Mouse (Mus musculus): Measurements from ENCODE around the gene Map3k21. TPM values are rescaled to one million over a fixed set of nuclear protein-coding genes. Genes with fewer than 3 reads are reported as not detected.

Gene Map3k21
- polyA plus RNA-seq, 1 experiment from 2014 or later: 0.11 TPM

GRCm38 (mm10) chr8:125984140-125984539 is 73.9 kb downstream of the Map3k21 start:
- no peak overlapping the region for H3K27ac ChIP-seq
- H3K9ac ChIP-seq: no peak overlapping the region
- H3K27me3 ChIP-seq: 0 out of 2 replicates have a peak, but pooled peaks cover 3% of the 10 kb centered on the region
- WGBS: 92% methylated on average over 4 of the region's 4 CpGs
- H3K4me3 ChIP-seq: no peak overlapping the region
- no peak overlapping the region for H3K4me2 ChIP-seq (replicated peaks)
- H3K4me1 ChIP-seq: no peaks in the 10 kb centered on the region
- H3K36me3 ChIP-seq: no peaks in the 10 kb centered on the region
- no peaks in the 10 kb centered on the region for H3K9me3 ChIP-seq
- ATAC-seq (ENCODE audit: low FRiP score, low read depth): no peak

DNA sequence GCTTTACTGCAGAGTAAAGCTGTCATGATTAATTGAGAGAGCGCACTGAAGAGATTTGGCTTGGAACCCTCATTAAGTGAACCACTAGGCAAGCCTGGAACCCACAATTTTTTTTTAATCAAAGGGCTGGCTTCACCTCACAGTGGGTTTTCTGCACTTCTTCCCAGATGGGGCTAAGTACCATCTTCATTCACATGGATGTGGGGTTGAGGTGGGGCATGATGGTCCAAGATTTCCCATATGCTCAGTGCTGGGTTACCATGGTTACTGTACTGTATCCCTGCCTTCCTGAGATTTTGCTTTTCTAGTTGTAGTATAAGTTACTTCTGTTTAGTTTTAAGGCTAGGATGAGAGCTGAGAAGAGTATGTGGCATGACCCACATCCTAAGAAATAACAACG is 75.1 kb downstream of the Map3k21 start:
- Histone ChIP-seq H3K4me3 (no peak overlapping the region), H3K9ac (no peak overlapping the region), H3K36me3 (no peaks in the 10 kb centered on the region), H3K9me3 (no peaks in the 10 kb centered on the region), H3K4me2 (replicated peaks) (no peak overlapping the region), H3K4me1 (no peaks in the 10 kb centered on the region), H3K27me3 (peaks cover 11% of the 10 kb centered on the region; the same call in 1 of the 2 replicates), H3K27ac (no peak overlapping the region)
- no peak for ATAC-seq (ENCODE audit: low FRiP score, low read depth)
- 94% methylated on average over 2 of the region's 2 CpGs for WGBS

DNA sequence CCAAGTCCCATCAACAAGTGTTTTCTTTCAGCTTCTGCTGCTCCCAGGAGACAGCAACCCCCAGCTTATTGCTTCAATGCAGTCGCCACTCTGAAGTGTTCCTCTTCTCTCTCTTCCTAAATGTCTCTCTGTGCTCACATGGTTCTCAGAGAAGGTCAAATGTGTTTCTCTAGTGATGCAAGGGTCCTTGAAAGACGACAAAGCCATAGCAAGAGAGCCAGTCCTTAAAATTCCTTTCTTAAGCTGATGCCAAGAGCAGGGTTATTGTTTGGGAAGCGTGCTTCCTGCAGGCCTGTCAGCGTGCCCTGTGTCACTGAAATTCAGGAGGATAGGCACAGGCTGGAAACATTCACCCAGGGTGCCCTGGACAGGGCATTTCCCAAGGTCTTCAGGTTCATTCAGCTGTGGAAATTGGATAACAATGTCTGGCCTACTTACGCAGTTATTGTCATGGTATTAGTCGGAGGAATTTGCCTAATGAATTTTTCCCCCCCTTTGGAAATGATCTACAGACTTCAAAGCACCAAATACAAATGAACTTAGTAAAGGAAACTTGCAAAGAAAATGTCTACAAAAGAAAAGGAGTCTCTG is 76.8 kb downstream of the Map3k21 start:
- Histone ChIP-seq H3K4me2 (replicated peaks) (no peak overlapping the region), H3K9me3 (no peaks in the 10 kb centered on the region), H3K4me3 (no peak overlapping the region), H3K27ac (no peak overlapping the region), H3K27me3 (peaks cover 22% of the 10 kb centered on the region), H3K9ac (no peak overlapping the region), H3K4me1 (no peaks in the 10 kb centered on the region), H3K36me3 (no peaks in the 10 kb centered on the region)
- 68% methylated on average over 6 of the region's 6 CpGs for WGBS
- ATAC-seq (ENCODE audit: low FRiP score, low read depth): no peak

- H3K4me3 ChIP-seq: no peak overlapping the region
- H3K4me1 ChIP-seq: no peaks in the 10 kb centered on the region
- H3K36me3 ChIP-seq: no peaks in the 10 kb centered on the region
- no peaks in the 10 kb centered on the region for H3K9me3 ChIP-seq
- H3K4me2 ChIP-seq (replicated peaks): no peak overlapping the region
- no peak overlapping the region for H3K9ac ChIP-seq
- no peak overlapping the region for H3K27ac ChIP-seq
- 57% methylated on average over 2 of the region's 2 CpGs for WGBS
- no peak for ATAC-seq (ENCODE audit: low FRiP score, low read depth)
- H3K27me3 ChIP-seq: peaks cover 28% of the 10 kb centered on the region
Measured at GRCm38 (mm10) chr8:125987996-125988395, 77.7 kb downstream of the Map3k21 start.

DNA sequence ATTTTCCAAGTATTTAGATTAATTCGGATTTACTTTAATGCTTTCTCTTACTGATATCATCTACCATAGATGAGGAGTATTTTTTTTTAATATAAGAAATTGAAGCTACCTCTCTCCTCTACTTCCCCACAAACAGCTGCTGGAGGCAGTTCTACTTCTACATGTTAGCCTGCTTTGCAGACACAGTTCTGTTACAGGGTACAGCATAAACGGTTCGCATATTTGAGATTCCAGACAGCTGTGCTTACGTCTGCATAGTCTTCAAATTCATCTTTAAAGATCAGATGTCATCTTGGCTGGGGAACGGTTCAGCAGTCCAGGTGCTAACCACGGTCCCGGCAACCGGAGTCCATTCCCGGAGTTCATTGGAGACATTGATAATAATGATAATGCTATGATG is 83.4 kb downstream of the Map3k21 start:
- no peak for ATAC-seq (ENCODE audit: low FRiP score, low read depth)
- Histone ChIP-seq H3K27ac (no peak overlapping the region), H3K9ac (no peak overlapping the region), H3K9me3 (no peaks in the 10 kb centered on the region), H3K4me1 (peaks cover 43% of the 10 kb centered on the region), H3K4me3 (no peak overlapping the region), H3K4me2 (replicated peaks) (no peak overlapping the region), H3K27me3 (peaks cover 61% of the 10 kb centered on the region), H3K36me3 (no peaks in the 10 kb centered on the region)
- WGBS: 52% methylated on average over 9 of the region's 9 CpGs

DNA sequence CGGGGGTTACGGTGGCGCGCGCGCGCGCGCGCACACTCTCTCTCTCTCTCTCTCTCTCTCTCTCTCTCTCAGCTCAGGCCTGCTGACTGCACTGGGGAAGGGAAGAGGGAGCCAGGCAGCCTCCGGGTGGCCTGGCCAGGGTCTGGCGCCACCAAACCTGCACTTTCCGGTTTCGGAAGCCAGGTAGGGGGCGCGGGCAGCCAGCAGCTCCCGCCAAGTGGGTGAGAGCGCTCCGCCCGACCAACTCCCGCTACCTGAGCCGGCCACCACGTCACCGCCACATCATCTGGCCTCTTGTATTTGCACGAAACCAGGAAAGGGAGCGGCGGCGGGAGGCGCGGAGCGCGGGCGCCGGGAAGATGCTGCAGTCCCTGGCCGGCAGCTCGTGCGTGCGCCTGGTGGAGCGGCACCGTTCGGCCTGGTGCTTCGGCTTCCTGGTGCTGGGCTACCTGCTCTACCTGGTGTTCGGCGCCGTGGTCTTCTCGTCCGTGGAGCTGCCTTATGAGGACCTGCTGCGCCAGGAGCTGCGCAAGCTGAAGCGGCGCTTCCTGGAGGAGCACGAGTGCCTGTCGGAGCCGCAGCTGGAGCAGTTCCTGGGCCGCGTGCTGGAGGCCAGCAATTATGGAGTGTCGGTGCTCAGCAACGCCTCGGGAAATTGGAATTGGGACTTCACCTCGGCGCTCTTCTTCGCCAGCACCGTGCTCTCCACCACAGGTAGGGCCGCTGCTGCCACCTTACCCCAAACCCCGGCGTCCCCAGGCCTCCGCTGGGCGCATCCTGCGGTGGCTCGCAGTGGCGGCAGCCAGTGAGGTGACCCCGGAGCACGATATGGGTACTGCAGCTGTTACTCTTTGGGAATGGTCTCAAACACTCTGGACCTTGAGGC is 85.1 kb downstream of the Map3k21 start, which contains the start of gene Kcnk1:
TSS of gene Kcnk1 (plus strand) at position 70 of the 886 bp plus-strand sequence.
- Histone ChIP-seq H3K9me3 (no peaks in the 10 kb centered on the region), H3K36me3 (no peaks in the 10 kb centered on the region), H3K4me2 (replicated peaks) (peak within 1 kb of the TSS; percentile 89), H3K4me1 (peaks cover 53% of the 10 kb centered on the region), H3K4me3 (peak within 1 kb of the TSS; percentile 68), H3K27ac (peak within 1 kb of the TSS; percentile 76), H3K27me3 (peaks cover 53% of the 10 kb centered on the region), H3K9ac (peak within 1 kb of the TSS; percentile 79)
- WGBS: under 1% methylated on average over 73 of the region's 73 CpGs
- ATAC-seq (ENCODE audit: low FRiP score, low read depth): peak; percentile 67

DNA sequence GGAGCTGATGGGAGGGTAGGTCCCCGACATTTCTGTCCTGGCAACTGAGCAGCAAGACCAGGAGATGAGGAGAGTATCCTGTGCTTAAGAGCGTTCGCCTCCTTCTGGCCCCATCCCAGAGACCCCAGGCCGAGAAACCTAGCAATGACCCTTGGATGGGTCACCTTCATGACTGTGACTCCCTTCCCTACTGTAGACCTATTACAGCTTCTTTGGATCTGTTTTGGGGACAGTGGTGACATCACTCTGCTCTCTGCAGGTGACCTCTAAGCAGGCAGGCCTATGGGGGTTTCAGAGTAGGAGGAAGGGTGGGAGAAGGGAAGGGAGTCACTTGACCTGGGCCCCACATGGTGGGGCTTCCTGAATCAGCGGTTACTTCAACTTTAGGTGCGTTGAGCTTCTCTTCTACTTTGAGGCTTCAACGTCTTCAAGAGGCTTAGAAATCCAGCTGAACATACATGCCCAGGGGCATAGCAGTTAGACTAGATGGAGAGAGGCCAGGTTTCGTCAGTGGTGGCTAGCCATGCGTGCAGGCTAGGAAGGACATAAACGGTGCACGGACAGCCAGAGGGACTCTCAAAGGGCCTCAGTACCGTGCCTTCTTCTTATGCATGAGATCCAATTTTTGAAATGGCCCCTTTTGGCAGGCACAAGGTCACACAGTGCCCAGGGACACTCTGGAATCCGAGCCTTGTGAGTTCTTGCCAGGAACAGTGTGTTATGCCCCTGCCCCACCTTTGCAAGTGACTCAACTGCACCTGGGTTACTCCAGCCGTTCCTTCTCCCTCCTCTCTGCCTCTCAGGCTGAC is 86.0 kb downstream of the Map3k21 start:
- peaks cover 48% of the 10 kb centered on the region for H3K27me3 ChIP-seq
- peak overlapping the region; percentile 89 for H3K4me2 ChIP-seq (replicated peaks)
- WGBS: 16% methylated on average over 14 of the region's 14 CpGs
- no peak overlapping the region for H3K27ac ChIP-seq
- H3K9ac ChIP-seq: peak overlapping the region; percentile 79
- no peaks in the 10 kb centered on the region for H3K9me3 ChIP-seq
- peak; percentile 1; the same call in 1 of the 2 replicates for ATAC-seq (ENCODE audit: low FRiP score, low read depth)
- no peaks in the 10 kb centered on the region for H3K36me3 ChIP-seq
- peak overlapping the region; percentile 68 for H3K4me3 ChIP-seq
- peaks cover 53% of the 10 kb centered on the region for H3K4me1 ChIP-seq

DNA sequence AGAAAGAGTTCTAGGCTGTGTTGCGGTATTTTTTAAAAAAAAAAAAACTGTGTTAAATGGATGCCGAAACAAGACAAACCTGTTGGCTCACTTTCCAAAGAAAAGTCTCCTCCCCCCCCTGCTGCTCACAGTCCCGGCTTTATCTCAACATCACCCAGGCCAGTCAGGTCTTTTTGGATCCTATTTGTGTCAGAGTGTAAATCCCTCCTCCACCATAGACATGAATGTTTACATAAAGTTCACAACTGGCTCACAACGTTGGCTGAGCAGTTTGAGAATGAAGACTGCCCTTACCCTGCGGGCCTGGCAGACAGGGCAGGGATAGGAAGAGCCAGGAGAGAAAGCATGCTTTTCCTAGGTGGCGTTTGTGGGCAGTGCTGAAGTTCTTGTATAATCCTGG is 86.7 kb downstream of the Map3k21 start:
- Histone ChIP-seq H3K4me1 (peaks cover 53% of the 10 kb centered on the region), H3K9ac (0 out of 2 replicates have a peak overlapping the region, but pooled peaks have one; percentile 79), H3K9me3 (no peaks in the 10 kb centered on the region), H3K27me3 (peaks cover 42% of the 10 kb centered on the region), H3K36me3 (no peaks in the 10 kb centered on the region), H3K27ac (no peak overlapping the region), H3K4me3 (peak overlapping the region; percentile 68), H3K4me2 (replicated peaks) (peak overlapping the region; percentile 89)
- 39% methylated on average over 6 of the region's 6 CpGs for WGBS
- no peak for ATAC-seq (ENCODE audit: low FRiP score, low read depth)

Other genes starting within 250 kb of the Map3k21 start
- 6.4 and 6.7 TPM in 2 replicates for gene Map10, start 240.6 kb upstream of the Map3k21 start, polyA plus RNA-seq (2015; fragmentation: Nextera tagmentation; extraction: Ambion mirVana)
- 29.8 and 32.6 TPM in 2 replicates for gene Ntpcr, start 180.5 kb upstream of the Map3k21 start, polyA plus RNA-seq (2015; fragmentation: Nextera tagmentation; extraction: Ambion mirVana)
- gene Pcnx2, start 12.1 kb upstream of the Map3k21 start, polyA plus RNA-seq (2015; fragmentation: Nextera tagmentation; extraction: Ambion mirVana): 0.11 and 0.13 TPM in 2 replicates
- 23.5 and 26.6 TPM in 2 replicates for gene Kcnk1, start 84.7 kb downstream of the Map3k21 start, polyA plus RNA-seq (2015; fragmentation: Nextera tagmentation; extraction: Ambion mirVana)